Mouse (Mus musculus): Measurements from ENCODE around the gene Slc25a25.

GRCm38 (mm10) chr2:32495185-32495726 lies 44.0 kb upstream of the Slc25a25 start:
- TF ChIP-seq CTCF (IDR thresholded peaks at IDR 0.05; ENCODE audit: extremely low read depth, insufficient read depth, low read length) (no peak), POLR2A (IDR thresholded peaks at IDR 0.05; ENCODE audit: extremely low read depth, insufficient read depth, low read length) (no peak)

All from cortical plate, adult 2 months (tissue).